Mouse (Mus musculus) liver, adult 2 months (tissue): ENCODE measurements around the gene Tril.

Experiments
- CTCF ChIP-seq: fragments of 200-500 bp; IDR thresholded peaks from 2 replicates; pipeline ENCODE4 v1.5.1; 2011; ENCODE audit warnings: low read depth, low read length, control low read depth
- POLR2A ChIP-seq: fragments of 200-500 bp; IDR thresholded peaks from 2 replicates; pipeline ENCODE4 v1.6.1; 2011; ENCODE audit warnings: low read length, control low read depth; ENCODE audit not compliant: insufficient read depth; ENCODE audit errors: extremely low read depth

GRCm38 (mm10) chr6:53859106-53859505 is 38.5 kb upstream of the Tril start:
- TF ChIP-seq CTCF (no peak), POLR2A (no peak)
